Mouse (Mus musculus) brain, embryonic 18.5 days (tissue): ENCODE measurements at regions not wholly inside any gene's neighbourhood (a gene's known extent, or its start where the extent isn't known, plus 50 kb on each side); places are given as distances from the start of the nearest gene placed in this dataset.

ENCODE experiments used
- DNase-seq: peaks from one replicate; pipeline ENCODE4 v3.0.0-alpha.2; 2012; ENCODE audit warnings: low read depth, low spot score

DNA sequence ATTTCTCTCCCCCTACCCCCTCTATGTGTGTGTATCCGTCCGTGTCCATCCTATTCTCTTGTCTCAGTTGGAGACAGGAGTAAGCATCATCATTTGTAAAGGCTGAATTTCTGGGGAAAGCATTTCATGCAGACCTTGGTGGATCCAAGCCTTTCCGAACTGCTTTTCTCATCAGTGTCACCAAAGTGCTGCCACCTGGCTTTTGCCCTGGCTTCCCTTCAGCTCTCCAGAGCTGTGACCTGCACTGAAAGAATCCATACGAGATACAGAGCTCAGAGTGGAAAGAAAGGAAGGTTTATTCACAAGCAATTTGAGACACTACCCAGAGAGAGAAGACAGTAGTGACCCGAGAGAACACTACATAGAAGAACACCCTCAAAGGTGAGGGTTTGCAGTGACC lies 248.1 kb downstream of the Cxcl12 start:
- DNase-seq = no peak

DNA sequence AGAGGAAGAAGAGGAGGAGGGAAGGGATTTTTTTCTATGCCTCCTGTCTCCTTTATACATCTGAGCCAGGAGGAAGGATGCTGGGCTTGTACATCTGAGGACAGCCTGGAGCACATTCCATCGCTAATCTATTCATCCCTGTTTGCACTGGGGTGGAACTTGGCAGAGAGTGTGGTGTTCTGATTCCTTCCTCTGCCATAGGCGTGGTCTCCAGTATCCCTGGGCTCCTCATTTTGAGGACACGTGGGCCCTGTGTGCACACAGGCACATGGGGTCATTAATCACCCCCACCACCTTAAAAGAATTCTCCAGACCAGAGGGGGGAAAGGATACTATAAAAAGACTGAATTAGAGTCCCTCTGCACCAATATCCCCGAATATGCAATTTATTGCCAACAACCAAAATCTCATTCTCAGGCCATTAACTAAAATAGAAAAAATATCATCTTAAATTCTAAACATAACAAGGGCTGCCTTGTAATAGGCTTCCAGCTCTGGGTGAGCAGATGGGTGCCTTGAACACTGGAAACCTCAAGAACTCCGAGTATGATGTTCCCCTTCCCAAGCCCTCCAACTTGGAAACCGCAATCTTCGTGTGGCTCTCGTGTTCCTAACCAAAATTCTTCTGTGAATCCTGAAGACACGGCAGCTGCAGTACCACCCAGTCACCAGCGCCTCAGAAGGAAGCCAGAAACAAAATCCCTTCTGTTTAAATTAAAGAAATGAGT lies 254.7 kb downstream of the Cxcl12 start:
- DNase-seq = no peak

DNA sequence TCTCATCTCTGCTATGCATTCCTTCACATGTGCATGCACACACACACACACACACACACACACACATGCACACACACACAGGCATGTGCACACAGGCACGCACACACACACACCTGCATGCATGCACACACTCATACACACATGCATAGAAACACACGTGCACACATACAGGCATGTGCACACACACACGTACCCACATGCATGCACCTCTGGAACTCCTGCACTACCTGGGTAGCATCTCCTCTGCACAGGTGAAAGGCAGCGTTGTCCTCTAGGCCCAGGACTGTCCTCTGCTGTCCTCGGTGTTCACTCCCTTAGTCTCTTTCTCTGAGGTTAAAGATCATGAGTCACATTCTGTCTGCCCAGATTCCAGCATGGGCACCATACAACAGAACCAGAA lies 258.0 kb downstream of the Cxcl12 start:
- no peak for DNase-seq

DNA sequence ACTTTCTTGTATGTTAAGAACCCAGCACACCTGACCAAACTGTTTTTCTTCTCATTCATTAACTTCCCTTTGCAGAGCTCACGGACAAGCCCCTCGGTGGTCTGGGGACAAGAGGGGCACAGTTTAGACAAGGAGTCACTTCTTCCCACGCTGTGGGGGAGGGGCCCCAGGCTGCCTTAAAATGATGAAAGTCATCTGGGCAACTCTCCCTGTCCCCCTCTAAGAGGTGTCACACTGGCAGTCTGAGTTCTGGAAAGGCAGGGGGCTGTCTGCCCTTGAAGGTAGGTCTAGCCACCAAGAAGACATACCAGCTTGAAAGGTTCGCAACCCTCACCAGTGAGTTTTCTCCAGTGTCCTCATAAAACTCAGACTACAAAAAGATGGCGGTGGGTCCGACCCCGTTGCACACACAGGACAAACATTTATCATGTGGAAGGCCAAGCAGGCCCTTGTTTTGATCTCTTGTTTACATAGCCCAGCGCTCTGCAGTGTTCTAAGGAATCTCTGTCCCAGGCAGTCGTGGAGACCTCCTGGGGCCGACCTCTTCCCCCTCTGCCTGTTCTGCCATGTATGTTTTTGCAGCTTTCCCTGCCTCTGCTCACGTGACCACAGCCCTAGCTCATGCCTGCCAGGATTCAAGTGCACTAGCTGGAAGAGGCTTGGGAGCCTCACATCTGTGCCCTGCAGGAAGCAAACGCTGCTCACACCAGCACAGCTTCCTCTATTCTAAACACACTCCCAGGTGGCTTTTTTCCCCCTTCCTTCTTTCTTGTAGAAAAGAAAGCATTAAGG lies 259.2 kb downstream of the Cxcl12 start:
- no peak for DNase-seq

DNA sequence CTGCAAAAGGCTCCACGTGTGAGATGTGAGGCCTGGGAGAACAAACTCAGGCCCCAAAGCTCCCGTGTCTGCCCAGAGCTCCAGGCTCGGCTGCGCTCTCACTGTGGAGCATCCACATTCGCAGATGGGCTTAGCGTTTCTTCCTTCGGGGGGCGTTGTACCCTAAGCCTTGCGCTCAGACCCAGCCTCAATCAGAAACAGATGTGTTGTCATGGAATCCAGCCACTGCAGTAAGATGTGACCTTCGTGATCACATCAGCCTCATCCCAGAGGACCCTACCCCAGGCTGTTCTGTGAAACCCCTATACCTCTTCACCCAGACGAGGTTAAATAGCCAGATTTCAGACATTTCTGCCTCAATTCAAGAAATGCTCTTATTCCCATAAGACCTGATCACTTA lies 260.1 kb downstream of the Cxcl12 start:
- DNase-seq = no peak

DNA sequence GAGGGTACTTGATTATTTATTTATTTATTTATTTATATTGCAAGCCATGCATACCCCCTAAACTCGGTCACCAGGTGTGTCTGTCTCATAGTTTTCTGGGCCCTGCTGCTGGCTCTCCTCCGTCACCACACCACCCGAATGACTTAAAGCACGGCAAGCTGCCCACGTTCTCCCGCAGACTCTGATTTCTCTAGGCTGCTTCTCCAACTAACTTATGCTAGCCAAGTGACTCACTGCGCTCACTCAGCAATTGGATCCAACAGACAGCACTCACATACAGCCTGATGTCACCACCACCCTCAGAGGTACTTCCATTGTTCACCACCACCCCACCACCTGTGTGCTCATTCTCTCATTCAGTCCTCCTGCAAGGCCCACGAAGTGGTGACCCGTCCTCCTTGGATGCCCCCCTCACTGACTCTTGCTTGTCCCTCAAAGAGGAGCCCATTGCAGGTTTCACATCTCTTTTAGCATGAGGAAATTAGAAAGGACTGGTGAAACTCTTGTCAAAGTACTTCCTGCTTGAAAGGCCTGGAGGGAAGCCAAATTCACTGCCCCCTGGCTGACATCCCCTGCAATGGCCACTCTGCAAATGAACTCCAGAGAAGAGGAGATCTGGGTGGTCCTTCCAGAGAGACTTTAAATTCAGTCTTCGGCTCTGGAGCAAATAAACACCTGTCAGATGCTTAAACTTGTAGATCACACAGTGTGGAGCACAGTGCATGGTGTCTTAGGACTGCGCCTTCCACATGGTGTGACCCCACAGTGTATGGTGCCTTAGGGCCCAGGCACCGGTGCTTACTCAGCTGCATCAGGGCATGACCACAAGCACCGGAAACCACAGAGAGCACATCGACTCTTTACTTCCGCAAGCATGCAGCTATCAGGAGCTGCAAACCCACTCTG lies 262.8 kb downstream of the Cxcl12 start:
- DNase-seq = no peak

DNA sequence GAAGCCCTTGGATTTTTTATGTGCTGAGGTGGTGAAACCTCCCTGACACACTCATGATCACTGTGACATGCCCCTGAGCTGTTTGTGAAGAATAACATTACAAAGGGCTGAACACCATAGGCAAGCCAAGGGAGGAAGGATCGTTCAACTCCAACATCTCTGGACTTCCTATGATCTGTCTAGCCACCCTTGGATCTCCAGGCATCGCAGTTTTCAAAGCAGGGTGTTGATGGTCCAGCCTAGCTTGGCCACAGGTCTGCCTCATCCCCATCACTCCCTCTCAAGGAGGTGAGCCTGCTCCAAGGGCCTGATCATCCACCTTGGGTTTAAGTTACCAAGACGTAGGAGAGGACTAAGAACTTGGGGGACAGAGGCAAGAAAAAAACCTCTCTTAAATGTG lies 268.5 kb downstream of the Cxcl12 start:
- no peak for DNase-seq

DNA sequence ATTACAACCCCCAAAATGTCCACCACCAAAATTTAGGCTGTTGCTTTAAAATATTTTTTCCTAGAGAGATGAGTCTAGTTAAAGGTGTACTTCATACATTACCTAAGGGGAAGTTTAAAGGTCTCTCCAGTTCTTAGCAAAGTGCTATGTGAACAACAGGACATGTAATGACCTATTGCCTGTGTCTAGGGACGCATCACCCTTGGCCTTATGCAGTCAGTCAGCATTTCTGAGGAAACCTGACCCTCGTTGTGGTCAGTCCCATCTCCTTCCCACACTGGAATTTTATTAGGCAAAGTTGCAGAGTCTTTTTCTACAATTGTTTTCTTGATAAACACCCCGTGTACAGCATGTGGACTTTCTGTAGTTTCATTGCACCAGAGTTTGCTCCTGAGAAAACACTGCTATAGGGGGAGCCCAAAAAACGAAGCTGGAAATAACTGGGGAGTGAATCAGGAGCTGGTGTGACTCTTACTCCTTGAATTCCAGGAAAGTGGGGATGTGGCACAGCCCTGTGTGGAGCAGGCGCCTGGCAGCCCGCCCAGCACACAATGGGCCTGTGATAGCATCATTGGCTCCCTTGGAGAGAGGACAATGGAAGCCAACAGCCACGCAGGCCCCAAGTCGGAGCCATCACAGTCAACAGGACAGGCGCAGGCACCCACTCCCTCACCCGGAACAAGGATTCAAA lies 269.2 kb downstream of the Cxcl12 start:
- no peak for DNase-seq

DNA sequence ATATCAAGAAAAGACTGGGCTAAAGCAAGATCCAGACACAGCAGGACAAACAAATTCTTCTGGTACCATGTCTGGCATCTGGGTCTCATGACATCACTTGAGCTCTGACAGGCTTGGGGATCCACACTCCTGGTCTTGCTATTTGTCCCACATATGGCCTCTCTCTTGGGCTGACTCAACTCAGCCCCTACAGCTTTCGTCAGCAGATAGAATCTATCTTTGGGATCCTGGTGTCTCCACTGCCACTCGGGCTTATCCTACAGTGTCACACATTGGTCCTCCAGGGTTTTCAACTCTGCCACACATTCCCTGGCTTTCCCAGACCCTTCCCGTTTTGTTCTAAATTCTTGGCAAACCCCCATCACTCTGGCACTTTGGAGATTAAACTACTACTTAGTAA lies 280.3 kb downstream of the Cxcl12 start:
- no peak for DNase-seq

DNA sequence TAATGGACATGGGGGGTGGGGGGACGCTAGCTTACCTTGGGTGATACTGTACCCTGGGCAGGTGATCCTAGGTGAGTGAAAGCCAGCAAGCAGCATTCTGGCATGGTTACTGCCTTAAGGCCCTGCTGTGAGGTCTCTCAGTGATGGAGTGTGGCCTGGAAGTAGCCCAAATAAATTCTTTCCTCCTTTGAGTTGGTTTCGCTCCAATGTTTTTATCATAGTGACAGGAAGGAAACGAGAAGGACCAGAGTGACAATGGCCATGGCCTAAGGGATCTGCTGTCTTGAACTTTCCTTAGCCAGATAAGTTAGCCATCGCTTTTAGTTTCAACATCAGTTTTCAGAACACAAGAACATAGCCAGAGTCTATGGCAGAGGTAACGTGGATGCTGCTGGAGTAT lies 282.7 kb downstream of the Cxcl12 start:
- no peak for DNase-seq

DNA sequence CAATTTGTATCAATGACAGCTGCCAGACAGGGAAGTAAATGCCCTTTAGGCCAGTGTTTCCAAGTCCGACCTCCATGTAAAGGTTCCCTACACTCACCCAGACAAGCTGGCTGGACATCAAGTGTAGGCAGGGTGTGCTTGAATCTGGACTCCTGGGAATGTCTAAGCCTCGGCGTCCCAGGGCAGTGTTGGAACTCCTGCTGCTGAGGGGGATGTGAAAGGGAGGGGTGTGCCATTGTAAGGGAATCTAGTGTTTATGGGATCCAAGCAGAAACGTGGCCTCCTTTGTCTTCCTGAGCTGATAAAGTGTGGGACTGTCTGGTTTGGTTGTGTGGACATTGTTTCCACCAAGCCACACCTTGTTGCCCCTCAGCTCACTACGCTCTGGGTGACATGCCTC lies 291.9 kb downstream of the Cxcl12 start:
- DNase-seq = no peak

DNA sequence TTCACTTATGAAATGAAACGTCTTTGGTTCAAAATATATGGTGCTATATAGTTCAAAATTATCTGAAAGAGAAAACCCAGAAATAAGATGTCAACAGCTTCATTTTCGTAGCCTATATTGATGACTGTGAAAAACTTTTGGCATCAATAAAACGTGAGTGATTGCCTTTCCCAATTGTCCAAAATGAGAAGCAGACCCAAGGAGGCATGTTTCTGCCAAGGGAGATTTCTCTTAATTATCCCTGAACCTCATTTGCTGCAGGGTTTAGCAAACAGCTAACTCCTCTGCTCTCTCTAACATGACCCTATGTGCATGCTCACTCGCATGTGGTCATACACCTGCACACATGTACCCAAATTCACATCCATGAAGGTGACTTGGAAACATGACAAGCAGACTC lies 296.8 kb downstream of the Cxcl12 start:
- no peak for DNase-seq

DNA sequence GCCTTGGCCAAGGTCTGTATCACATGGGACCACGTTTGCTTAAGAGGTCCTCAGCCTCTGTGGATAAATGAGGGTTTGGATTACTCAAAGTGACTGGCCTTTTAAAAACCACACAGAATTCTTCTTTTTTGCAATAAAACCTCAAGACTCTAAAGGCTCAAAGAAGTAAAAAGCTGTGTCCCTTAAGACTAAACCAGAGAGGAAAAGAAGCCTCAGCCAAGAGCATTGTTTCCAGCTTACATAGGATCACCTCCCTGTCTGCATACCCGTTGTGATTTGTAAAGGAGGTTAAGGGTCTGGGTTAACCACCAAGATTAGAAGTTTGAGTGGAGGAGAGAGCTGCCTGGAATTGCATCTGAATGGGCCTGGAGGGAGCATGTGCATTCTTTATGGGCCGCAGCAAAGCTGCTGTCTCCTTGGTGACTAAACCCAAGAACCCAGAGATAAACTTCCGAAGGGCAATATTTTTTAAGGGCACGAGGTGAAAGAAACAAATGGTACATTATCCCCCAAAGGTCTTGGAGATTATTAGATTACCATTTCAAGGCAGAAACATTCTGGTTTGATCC lies 297.4 kb downstream of the Cxcl12 start:
- no peak for DNase-seq

DNA sequence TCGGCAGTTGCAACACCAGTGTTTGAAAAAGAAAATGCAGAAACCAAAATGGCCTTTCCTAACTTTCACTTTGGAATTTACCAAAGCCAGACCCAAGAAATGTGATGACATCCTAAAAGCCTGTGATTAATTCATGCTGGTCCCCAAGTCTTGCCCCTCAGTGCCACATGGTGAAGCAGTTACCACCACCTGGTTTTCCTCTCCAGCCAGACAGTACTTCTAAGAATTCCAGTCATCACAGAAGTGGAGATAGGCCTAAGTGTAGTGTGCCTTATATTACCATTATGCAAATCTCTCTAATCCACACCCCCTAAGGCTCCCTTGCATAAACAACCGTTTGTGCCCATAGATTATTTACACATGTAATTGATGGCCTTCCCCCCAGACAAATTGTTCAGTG lies 311.0 kb downstream of the Cxcl12 start:
- DNase-seq = no peak

DNA sequence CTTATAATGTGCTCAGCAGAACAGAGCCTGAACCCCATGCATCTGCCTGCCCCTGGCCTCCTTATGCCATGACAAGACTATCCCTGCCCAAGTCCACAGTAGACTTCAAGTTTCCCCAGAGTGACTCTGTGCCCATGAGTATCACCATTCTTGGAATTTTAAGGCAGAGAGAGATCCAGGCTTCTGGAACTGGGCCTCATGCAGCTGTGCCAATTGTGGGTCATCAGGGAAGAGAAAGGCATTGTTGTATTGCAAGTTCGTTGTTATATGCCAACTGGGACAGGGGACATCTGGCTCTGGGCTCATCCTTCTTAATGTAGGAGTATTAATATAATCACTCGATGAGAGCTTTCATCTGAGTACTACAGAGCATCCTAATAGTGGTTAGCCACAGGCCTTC lies 312.1 kb downstream of the Cxcl12 start:
- DNase-seq = no peak

DNA sequence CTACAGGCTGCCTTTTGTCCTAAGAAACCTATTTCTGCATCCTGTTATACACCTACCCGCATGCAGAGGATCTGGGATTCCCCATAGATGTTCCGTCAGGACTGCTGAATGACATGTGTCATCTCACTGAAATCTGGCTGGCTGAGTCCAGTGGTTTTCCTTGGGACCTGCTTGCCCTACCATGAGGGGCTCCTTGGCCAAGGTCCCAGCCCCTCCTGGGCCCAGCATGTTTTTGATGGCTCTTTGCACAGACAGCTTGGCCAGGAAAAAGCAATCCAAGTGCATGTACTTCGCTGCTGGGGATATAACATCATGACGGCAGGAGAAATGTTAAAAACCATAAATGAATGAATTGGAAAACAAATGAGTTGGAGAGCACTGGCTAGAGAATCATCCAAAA lies 320.8 kb downstream of the Cxcl12 start:
- no peak for DNase-seq

DNA sequence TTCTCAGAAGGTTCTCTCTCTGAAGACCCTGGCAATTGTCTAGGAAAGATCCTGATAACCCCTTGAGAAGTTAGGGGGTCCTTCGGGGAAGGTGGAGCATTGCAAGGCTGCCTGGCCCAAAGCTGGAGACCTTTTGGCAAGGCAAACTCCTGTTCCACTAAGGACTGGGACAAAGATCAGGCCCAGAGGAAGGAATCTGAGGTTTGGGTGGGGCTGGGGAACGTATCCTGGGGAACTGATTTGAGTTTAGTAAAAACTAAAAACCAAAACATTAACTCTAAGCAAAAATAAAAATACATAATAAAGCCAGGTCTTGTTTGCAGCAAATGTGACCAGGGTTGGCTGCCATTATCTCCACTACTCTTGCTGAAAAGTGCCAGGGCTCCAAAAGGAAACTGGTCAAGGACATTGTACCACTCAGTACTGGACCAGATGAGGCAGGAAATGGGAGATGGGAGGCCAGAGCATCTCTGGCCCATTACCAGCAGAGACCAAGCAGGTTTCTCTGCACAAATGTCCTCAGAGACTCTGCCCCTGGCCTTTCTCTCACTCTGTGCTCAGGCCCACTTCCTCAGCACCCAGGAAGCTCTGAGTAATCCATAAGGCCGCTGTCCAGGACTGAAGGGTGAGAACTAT lies 321.5 kb downstream of the Cxcl12 start:
- no peak for DNase-seq

DNA sequence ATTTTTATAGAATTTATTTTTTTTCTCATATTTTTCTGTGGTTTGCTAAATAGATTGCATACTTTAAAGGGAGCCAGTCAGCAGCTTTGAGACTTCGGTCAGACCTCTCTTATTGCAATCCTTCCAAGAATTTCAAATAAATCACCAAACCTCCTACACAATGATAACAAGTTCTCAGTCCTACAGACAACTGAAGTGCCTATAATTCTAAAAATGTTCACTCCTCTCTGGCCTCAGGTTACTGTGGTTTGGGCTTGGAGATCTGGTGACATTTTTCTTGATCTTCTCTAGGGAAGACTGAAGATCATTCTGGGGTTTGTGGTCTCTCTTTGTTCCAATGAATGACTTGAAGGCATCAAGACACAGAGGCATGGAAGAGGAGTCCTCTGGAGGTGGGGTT lies 326.6 kb downstream of the Cxcl12 start:
- DNase-seq = no peak

DNA sequence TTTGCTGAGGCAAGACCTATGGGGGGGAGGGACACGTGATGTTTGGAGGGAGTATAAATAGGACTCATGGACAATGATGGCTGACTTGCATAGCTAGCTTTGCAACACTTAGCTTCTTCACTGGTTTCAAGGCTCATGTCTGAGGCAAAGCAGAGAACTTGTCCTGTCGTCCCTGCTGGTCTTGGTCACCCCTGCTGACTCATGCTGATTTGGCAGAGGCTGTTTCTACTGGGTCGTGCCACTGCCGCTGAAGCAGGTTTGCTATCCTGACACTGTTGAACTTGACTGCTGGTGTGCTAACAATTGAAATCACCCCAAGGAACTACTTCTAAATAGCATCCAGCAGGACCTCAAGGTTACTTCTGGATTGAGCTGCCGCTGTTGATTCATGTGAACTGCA lies 329.0 kb downstream of the Cxcl12 start:
- DNase-seq = no peak

DNA sequence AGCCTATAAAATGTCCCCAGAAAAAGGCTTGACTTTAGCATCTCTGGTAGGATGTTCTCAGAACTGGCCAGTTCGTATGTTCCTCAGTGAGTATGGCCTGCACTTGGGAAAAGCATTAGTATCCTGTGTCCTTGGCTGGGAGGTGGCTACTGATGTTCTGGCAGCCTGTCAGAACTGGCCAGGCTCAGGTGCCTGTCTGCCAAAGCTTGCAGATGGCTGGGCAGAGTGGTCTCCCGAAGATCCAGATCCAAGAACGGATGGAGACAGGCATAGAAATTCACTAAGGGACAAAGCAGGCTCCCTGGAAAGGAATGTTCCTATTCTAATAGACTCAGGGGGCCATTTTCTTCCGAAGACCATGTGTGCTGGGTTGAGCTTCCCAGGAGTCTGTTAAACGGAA lies 329.6 kb downstream of the Cxcl12 start:
- DNase-seq = no peak

DNA sequence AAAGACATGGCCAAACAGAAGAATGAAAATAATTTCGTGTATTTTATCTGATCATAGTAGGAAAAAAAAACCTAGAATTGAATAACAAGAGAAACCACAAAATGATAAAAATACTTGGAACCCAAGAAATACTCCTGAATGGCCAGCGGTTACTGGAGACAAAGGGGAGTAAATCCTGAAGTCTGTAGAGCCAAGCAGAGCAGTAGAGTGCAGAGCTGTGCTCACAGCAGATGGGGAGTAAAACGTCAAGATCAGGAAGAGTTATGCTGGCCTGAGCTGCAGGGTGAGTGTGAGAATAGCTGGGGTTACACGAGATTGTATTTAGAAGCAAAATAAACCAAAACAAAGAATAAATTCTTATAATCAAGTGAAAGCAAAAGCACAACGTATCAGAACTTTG lies 334.0 kb downstream of the Cxcl12 start:
- no peak for DNase-seq
